Mouse (Mus musculus) cortical plate, adult 2 months (tissue): ENCODE results near the gene Tardbp. TPM values are rescaled to one million over a fixed set of nuclear protein-coding genes. Genes with fewer than 3 reads are reported as not detected.

ENCODE experiments used
- H3K27ac ChIP-seq: fragments of 200-500 bp; 2 replicates; pipeline ENCODE4 v1.5.1; 2012; ENCODE audit warnings: low read length, control low read depth, inconsistent platforms; ENCODE audit not compliant: insufficient read depth
- H3K4me1 ChIP-seq: fragments of 200-500 bp; 2 replicates; pipeline ENCODE4 v1.6.1; 2011; ENCODE audit warnings: low read length; ENCODE audit not compliant: control insufficient read depth, insufficient read depth
- H3K4me3 ChIP-seq: fragments of 200-500 bp; 2 replicates; pipeline ENCODE4 v1.5.1; 2011; ENCODE audit warnings: mild to moderate bottlenecking, low read length, control low read depth; ENCODE audit not compliant: insufficient read depth
- CTCF ChIP-seq: fragments of 200-500 bp; IDR thresholded peaks from 2 replicates; pipeline ENCODE4 v1.5.1; 2011; ENCODE audit warnings: mild to moderate bottlenecking, control low read depth, low read length; ENCODE audit not compliant: insufficient read depth; ENCODE audit errors: extremely low read depth
- POLR2A ChIP-seq: fragments of 200-500 bp; IDR thresholded peaks from 2 replicates; pipeline ENCODE4 v1.6.1; 2011; ENCODE audit warnings: mild to moderate bottlenecking, low read length, control low read depth; ENCODE audit not compliant: insufficient read depth; ENCODE audit errors: extremely low read depth
- polyA plus RNA-seq: library from polyadenylated mRNA; depleted of rRNA; stranded (reverse); fragments of >200 nt; gene quantifications from 2 replicates; pipeline ENCODE4 v1.2.3, GENCODE M21; 2012

Tardbp gene
- polyA plus RNA-seq, 1 experiment = 235 TPM

- peak within 1 kb of the TSS; percentile 85 for H3K27ac ChIP-seq
- peak; percentile 47; the same call in 1 of the 2 replicates for TF ChIP-seq POLR2A
- no peak for TF ChIP-seq CTCF
- peak within 1 kb of the TSS; percentile 85 for H3K4me3 ChIP-seq
- H3K4me1 ChIP-seq = peaks cover 7% of the 10 kb centered on the region
These were observed 35.6 kb downstream of the Tardbp start, which contains the start of gene Srm for GRCm38 (mm10) chr4:148591171-148591630. Srm (plus strand) TSS chr4:148591503.

- peak overlapping the region; percentile 85 for H3K4me3 ChIP-seq
- TF ChIP-seq CTCF = no peak
- no peak for TF ChIP-seq POLR2A
- peak overlapping the region; percentile 8 for H3K27ac ChIP-seq
- H3K4me1 ChIP-seq = peaks cover 7% of the 10 kb centered on the region
These were observed 36.2 kb downstream of the Tardbp start for GRCm38 (mm10) chr4:148590421-148591170.

- no peak overlapping the region for H3K4me3 ChIP-seq
- H3K4me1 ChIP-seq = peaks cover 7% of the 10 kb centered on the region
- TF ChIP-seq POLR2A = no peak
- no peak for TF ChIP-seq CTCF
- H3K27ac ChIP-seq = no peak overlapping the region
These were observed 37.3 kb downstream of the Tardbp start for GRCm38 (mm10) chr4:148589565-148589964.

- Histone ChIP-seq H3K4me3 (no peak overlapping the region), H3K27ac (peak overlapping the region; percentile 39; the same call in 1 of the 2 replicates), H3K4me1 (peaks cover 7% of the 10 kb centered on the region)
- TF ChIP-seq POLR2A (no peak), CTCF (no peak)
These were observed 38.0 kb downstream of the Tardbp start for GRCm38 (mm10) chr4:148588793-148589192.

- Histone ChIP-seq H3K27ac (no peak overlapping the region), H3K4me3 (no peak overlapping the region), H3K4me1 (0 out of 2 replicates have a peak, but pooled peaks cover 2% of the 10 kb centered on the region)
- TF ChIP-seq POLR2A (no peak), CTCF (no peak)
These were observed 40.2 kb downstream of the Tardbp start for GRCm38 (mm10) chr4:148586648-148587047.

- H3K27ac ChIP-seq = no peak overlapping the region
- no peak overlapping the region for H3K4me3 ChIP-seq
- TF ChIP-seq CTCF (no peak), POLR2A (no peak)
These were observed 43.6 kb downstream of the Tardbp start for GRCm38 (mm10) chr4:148583257-148583656.

GRCm38 (mm10) chr4:148581422-148581821, 45.4 kb downstream of the Tardbp start:
- H3K4me3 ChIP-seq = no peak overlapping the region
- no peak for TF ChIP-seq CTCF
- TF ChIP-seq POLR2A = no peak
- H3K27ac ChIP-seq = no peak overlapping the region
- H3K4me1 ChIP-seq = no peaks in the 10 kb centered on the region

More at GRCm38 (mm10) chr4:148583257-148583656, 43.6 kb downstream of the Tardbp start:
- H3K4me1 ChIP-seq = no peaks in the 10 kb centered on the region

GRCm38 (mm10) chr4:148580765-148581164, 46.1 kb downstream of the Tardbp start:
- no peaks in the 10 kb centered on the region for H3K4me1 ChIP-seq
- no peak for TF ChIP-seq CTCF
- TF ChIP-seq POLR2A = no peak
- H3K4me3 ChIP-seq = no peak overlapping the region
- H3K27ac ChIP-seq = no peak overlapping the region

- Histone ChIP-seq H3K27ac (no peak overlapping the region), H3K4me1 (no peaks in the 10 kb centered on the region), H3K4me3 (no peak overlapping the region)
- TF ChIP-seq CTCF = no peak
These were observed 53.6 kb downstream of the Tardbp start for GRCm38 (mm10) chr4:148573222-148573621.

- H3K4me3 ChIP-seq = no peak overlapping the region
- H3K4me1 ChIP-seq = no peaks in the 10 kb centered on the region
- no peak overlapping the region for H3K27ac ChIP-seq
- no peak for TF ChIP-seq CTCF
- no peak for TF ChIP-seq POLR2A
These were observed 56.0 kb downstream of the Tardbp start for GRCm38 (mm10) chr4:148570693-148571295.
